Mouse (Mus musculus): Measurements from ENCODE around the gene Yipf3.
A peak's percentile ranks its signal among the peaks of the same experiment; 100 is the strongest.

Gene Yipf3

GRCm38 (mm10) chr17:46255147-46255546 lies 7.3 kb downstream of the Yipf3 start:
- no peak for DNase-seq (ENCODE audit: low spot score in 2 of 2)

GRCm38 (mm10) chr17:46258279-46259053 lies 10.6 kb downstream of the Yipf3 start:
- no peak for DNase-seq (ENCODE audit: low spot score in 2 of 2)

- no peak for DNase-seq (ENCODE audit: low spot score in 2 of 2)
Measured at GRCm38 (mm10) chr17:46259675-46260074, 11.8 kb downstream of the Yipf3 start.

GRCm38 (mm10) chr17:46262201-46262694 lies 14.4 kb downstream of the Yipf3 start:
- DNase-seq (ENCODE audit: low spot score in 2 of 2): no peak

GRCm38 (mm10) chr17:46265502-46265901 lies 17.6 kb downstream of the Yipf3 start:
- no peak for DNase-seq (ENCODE audit: low spot score in 2 of 2)

- peak; percentile 85 to 89 for DNase-seq (ENCODE audit: low spot score in 2 of 2)
Measured at GRCm38 (mm10) chr17:46265918-46266618, 18.2 kb downstream of the Yipf3 start.

DNA sequence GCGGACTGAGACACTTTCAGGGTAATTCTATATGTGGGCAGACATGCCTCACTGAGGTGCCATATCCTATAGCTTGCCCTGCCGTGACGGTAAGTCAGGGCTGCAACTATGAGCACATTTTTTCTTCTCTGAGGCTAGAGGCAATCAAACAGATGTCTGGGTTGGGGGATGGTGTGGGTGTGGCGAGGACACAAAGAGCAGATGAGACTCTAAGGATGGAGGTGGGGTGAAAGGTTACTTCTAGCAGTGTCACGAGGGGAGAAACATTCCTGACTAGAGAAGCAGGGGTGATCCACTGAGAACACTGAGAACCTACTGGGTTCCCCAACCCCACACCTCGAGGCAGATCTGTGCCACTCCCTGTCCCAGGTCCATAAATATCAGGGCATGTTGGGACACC lies 19.1 kb downstream of the Yipf3 start:
- DNase-seq (ENCODE audit: low spot score in 2 of 2): no peak

- DNase-seq (ENCODE audit: low spot score in 2 of 2): no peak
Measured at GRCm38 (mm10) chr17:46267511-46267910, 19.6 kb downstream of the Yipf3 start.

- no peak for DNase-seq (ENCODE audit: low spot score in 2 of 2)
Measured at GRCm38 (mm10) chr17:46268026-46268720, 20.3 kb downstream of the Yipf3 start.

DNA sequence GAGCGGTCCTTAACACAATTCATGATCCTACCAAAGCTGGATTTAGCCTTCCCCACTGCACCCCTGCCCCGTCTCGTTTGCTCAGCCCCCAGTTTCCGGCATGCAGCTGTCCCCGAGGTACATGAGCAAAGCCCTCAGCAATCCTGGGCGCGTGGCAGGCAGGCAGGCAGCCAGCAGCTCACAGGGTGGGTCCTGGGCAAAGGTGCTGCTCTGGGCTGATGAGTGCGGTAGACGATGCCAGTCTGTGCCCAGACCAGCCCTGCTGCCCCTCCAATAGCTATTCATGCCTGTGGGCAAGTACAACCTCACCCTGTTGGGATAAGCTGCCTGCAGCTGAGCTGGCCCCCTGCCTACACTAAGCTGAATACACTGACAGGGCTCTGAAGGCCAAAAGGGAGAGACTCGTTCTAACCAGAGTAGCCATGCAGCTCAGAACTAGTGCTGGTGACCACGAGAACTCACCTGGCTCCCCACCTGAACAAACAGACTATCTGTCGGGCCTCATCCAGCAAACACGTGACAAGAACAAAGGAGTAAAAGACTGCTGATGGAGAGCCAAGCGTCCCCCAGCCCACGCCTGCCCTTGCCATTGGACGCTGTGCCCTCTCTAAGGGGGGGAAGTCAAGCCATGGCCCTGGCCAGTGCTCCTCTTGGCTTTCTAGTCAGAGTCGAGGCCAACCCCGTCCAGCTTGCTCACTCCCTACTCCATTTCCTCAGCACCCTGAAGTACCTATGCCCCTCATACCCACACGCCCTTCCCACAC lies 22.1 kb downstream of the Yipf3 start:
- no peak for DNase-seq (ENCODE audit: low spot score in 2 of 2)

DNA sequence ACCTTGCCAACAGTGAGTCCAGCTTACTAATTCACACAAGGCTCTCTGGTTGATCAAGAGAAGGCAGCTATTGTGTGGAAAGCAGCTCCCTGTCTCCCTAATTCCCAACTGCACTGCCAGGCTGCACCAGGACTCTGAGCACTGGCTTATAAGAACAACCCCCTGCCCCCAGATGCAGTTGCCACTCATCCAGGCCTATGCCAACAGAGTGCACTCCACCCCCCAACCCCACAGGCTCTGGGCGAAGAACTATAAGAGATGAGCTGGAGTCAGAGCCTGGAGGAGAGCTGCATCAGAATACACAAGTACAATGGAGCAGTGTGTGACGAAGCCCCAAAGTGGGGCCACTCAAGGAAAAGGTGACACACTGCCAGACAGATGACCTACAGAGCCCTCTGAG lies 24.2 kb downstream of the Yipf3 start:
- DNase-seq (ENCODE audit: low spot score in 2 of 2): no peak

DNA sequence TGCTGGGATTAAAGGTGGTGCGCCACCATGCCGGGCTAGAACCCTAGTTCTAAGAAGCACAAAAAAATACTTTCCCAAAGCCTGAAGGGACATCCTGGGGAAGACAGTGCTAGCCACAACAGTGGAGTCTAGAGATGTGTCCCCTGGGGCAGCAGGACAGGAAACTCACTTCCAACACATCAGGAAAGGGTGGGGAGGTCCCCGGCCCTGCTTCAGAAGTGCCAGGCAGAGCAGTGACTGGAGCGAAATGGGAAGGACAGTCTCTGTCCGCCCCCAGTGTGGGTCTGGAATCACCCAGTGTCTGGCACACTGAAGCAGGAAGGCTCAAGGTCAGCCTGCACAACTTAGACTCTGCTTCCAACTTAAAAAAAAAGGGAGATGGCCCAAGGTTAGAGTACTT lies 24.8 kb downstream of the Yipf3 start:
- DNase-seq (ENCODE audit: low spot score in 2 of 2): no peak

- DNase-seq (ENCODE audit: low spot score in 2 of 2): no peak
Measured at GRCm38 (mm10) chr17:46273803-46274236, 25.9 kb downstream of the Yipf3 start.

GRCm38 (mm10) chr17:46274465-46274864 lies 26.6 kb downstream of the Yipf3 start:
- no peak for DNase-seq (ENCODE audit: low spot score in 2 of 2)

- no peak for DNase-seq (ENCODE audit: low spot score in 2 of 2)
Measured at GRCm38 (mm10) chr17:46275034-46275433, 27.2 kb downstream of the Yipf3 start.

GRCm38 (mm10) chr17:46275506-46275905 lies 27.6 kb downstream of the Yipf3 start:
- DNase-seq (ENCODE audit: low spot score in 2 of 2): no peak

DNA sequence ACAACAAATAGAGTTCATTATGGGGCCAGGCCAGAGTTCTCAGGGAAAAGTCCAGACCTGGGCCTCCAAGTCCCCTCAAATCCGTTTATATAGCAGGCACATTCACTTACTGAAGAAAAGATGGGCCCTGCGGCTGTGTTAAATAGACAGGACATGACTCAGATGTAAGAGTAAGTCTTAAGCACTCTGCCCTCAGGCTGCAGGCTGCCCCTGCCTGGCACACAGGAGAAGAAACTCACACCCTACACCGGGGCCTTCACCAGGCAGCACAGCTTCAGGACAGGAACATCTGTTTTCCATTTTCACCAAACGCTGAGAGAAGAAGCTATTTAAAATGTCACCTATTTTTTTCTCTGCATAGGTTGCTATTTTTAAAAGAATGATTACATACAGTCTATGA lies 29.7 kb downstream of the Yipf3 start:
- DNase-seq (ENCODE audit: low spot score in 2 of 2): no peak

- DNase-seq (ENCODE audit: low spot score in 2 of 2): no peak
Measured at GRCm38 (mm10) chr17:46278011-46278765, 30.3 kb downstream of the Yipf3 start.

GRCm38 (mm10) chr17:46282483-46283123 lies 34.7 kb downstream of the Yipf3 start, which contains the start of gene Tjap1:
Tjap1 (minus strand) TSS chr17:46283026.
- DNase-seq (ENCODE audit: low spot score in 2 of 2): peak; percentile 53 to 72

- DNase-seq (ENCODE audit: low spot score in 2 of 2): no peak
Measured at GRCm38 (mm10) chr17:46283140-46283539, 35.3 kb downstream of the Yipf3 start.
